Mouse (Mus musculus) midbrain, embryonic 12.5 days (tissue): Measurements from ENCODE around the gene Slc44a3. TPM values are rescaled to one million over a fixed set of nuclear protein-coding genes. Genes with fewer than 3 reads are reported as not detected.

ENCODE experiments used
- ATAC-seq: fragments of 200-750 bp; cut with Nextera tagmentation; 2 replicates; pipeline ENCODE4 v1.8.0; 2017; ENCODE audit warnings: low read depth, moderate TSS enrichment, moderate library complexity; ENCODE audit not compliant: low FRiP score
- H3K27ac ChIP-seq: fragments of 300-500 bp; sonication (generic); replicated peaks from 2 replicates; pipeline ENCODE4 v1.5.1; 2016; ENCODE audit warnings: mild to moderate bottlenecking
- H3K27me3 ChIP-seq: fragments of 300-500 bp; sonication (generic); 2 replicates; pipeline ENCODE4 v1.6.1; 2016; ENCODE audit warnings: mild to moderate bottlenecking
- H3K36me3 ChIP-seq: fragments of 300-500 bp; sonication (generic); 2 replicates; pipeline ENCODE4 v1.6.1; 2016
- H3K4me1 ChIP-seq: fragments of 300-500 bp; sonication (generic); 2 replicates; pipeline ENCODE4 v1.6.1; 2016
- H3K4me2 ChIP-seq: fragments of 300-500 bp; sonication (generic); replicated peaks from 2 replicates; pipeline ENCODE4 v1.6.1; 2016; ENCODE audit warnings: mild to moderate bottlenecking, moderate library complexity
- H3K4me3 ChIP-seq: fragments of 300-500 bp; sonication (generic); 2 replicates; pipeline ENCODE4 v1.5.1; 2016; ENCODE audit warnings: mild to moderate bottlenecking
- H3K9ac ChIP-seq: fragments of 300-500 bp; sonication (generic); replicated peaks from 2 replicates; pipeline ENCODE4 v1.6.1; 2016; ENCODE audit warnings: mild to moderate bottlenecking, moderate library complexity
- H3K9me3 ChIP-seq: fragments of 300-500 bp; sonication (generic); 2 replicates; pipeline ENCODE4 v1.6.1; 2016; ENCODE audit warnings: mild to moderate bottlenecking
- WGBS: fragments of 180-500 bp; shearing (Covaris S2); methylation state at CpG from one replicate; pipeline ENCODE4 v1.1.7; 2016; 5-methylcytosine and 5-hydroxymethylcytosine counted together
- polyA plus RNA-seq: library from polyadenylated mRNA; unstranded; fragments of >200 nt; fragmentation: Nextera tagmentation; extraction: Ambion mirVana; gene quantifications from 2 replicates; pipeline ENCODE4 v1.2.1, GENCODE M21; 2016

Gene Slc44a3
- polyA plus RNA-seq, 1 experiment from 2014 or later: 1.0 TPM

GRCm38 (mm10) chr3:121467094-121467552 lies 65.1 kb downstream of the Slc44a3 start:
- Histone ChIP-seq H3K27ac (no peak overlapping the region), H3K9me3 (no peaks in the 10 kb centered on the region), H3K9ac (no peak overlapping the region), H3K27me3 (no peaks in the 10 kb centered on the region), H3K4me1 (peaks cover 42% of the 10 kb centered on the region), H3K4me3 (no peak overlapping the region), H3K4me2 (no peak overlapping the region), H3K36me3 (no peaks in the 10 kb centered on the region)
- ATAC-seq: no peak
- WGBS: 87% methylated on average over 10 of the region's 10 CpGs

DNA sequence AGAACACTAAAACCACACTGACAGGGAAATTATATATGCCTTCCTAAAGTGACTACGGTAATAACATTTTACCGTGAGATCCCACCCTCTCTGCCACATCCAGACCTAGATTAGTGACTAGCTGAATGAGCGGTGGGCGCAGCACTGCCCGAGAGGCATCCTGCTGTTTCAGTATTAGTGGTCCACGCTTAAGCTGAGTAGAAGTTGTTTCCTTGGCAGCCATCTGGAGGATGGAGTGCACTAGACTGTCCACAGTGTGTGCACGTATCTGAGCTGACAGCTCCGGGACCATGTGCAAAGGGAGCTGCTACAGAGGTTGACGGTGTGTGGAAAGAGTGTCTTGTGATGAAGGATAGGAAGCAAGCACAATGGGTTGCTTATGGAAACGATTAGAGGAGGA lies 66.4 kb downstream of the Slc44a3 start:
- Histone ChIP-seq H3K36me3 (peaks cover 7% of the 10 kb centered on the region), H3K9me3 (no peaks in the 10 kb centered on the region), H3K27me3 (no peaks in the 10 kb centered on the region), H3K4me3 (no peak overlapping the region), H3K4me1 (peaks cover 42% of the 10 kb centered on the region), H3K27ac (no peak overlapping the region; the same call in 1 of the 2 replicates), H3K4me2 (no peak overlapping the region), H3K9ac (no peak overlapping the region)
- 63% methylated on average over 10 of the region's 10 CpGs for WGBS
- ATAC-seq: no peak

GRCm38 (mm10) chr3:121464733-121465305 lies 67.4 kb downstream of the Slc44a3 start:
- H3K27ac ChIP-seq: peak overlapping the region; percentile 78
- no peak for ATAC-seq
- H3K9me3 ChIP-seq: no peaks in the 10 kb centered on the region
- H3K27me3 ChIP-seq: no peaks in the 10 kb centered on the region
- no peak overlapping the region for H3K4me3 ChIP-seq
- 20% methylated on average over 7 of the region's 7 CpGs for WGBS
- peaks cover 38% of the 10 kb centered on the region for H3K4me1 ChIP-seq
- H3K9ac ChIP-seq: no peak overlapping the region
- peaks cover 13% of the 10 kb centered on the region for H3K36me3 ChIP-seq
- no peak overlapping the region for H3K4me2 ChIP-seq

DNA sequence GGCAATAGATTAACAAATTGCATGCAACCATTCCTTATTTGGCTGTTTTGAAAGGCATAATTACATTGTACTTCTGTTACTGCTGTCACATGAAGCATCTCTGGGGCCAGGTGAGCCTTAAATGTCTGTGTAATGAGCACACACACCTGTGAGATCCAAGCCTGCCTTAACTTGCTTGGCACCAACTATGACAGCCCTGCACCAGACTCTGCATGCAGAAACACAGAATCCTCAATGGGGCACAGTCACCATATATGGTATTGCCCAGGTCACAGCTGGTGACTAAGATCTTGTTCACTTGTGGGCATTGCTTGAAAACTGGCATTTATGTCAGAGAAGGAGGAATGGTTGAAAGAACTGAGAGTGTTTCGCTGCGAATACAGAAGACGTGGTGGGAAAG lies 69.4 kb downstream of the Slc44a3 start:
- Histone ChIP-seq H3K9ac (no peak overlapping the region), H3K4me2 (no peak overlapping the region), H3K36me3 (peaks cover 27% of the 10 kb centered on the region), H3K4me1 (peaks cover 19% of the 10 kb centered on the region), H3K9me3 (no peaks in the 10 kb centered on the region), H3K27me3 (no peaks in the 10 kb centered on the region), H3K27ac (no peak overlapping the region), H3K4me3 (no peak overlapping the region)
- WGBS: 93% methylated on average over 3 of the region's 3 CpGs
- ATAC-seq: no peak

DNA sequence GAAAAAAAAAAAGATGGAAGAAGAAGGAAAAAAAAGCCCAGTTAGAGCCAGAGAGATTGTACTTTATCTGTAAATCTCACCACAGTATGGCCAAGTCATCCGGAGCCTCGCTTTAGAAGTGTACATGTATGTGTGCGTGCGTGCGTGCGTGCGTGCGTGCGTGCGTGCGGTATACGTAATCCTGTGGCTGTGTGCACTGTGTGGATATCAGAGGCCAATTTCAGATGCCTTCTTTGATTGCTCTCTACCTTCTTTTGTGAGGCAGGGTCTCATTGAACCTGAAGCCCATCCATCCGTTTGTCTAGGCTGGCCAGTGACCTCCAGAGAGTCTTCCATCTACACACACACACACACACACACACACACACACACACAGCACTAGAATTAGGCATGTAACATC lies 70.7 kb downstream of the Slc44a3 start:
- Histone ChIP-seq H3K27me3 (no peaks in the 10 kb centered on the region), H3K4me2 (no peak overlapping the region), H3K9me3 (no peaks in the 10 kb centered on the region), H3K4me1 (peaks cover 19% of the 10 kb centered on the region), H3K9ac (no peak overlapping the region), H3K4me3 (no peak overlapping the region), H3K36me3 (peaks cover 40% of the 10 kb centered on the region), H3K27ac (0 out of 2 replicates have a peak overlapping the region, but pooled peaks have one; percentile 2)
- ATAC-seq: no peak
- 85% methylated on average over 13 of the region's 13 CpGs for WGBS

DNA sequence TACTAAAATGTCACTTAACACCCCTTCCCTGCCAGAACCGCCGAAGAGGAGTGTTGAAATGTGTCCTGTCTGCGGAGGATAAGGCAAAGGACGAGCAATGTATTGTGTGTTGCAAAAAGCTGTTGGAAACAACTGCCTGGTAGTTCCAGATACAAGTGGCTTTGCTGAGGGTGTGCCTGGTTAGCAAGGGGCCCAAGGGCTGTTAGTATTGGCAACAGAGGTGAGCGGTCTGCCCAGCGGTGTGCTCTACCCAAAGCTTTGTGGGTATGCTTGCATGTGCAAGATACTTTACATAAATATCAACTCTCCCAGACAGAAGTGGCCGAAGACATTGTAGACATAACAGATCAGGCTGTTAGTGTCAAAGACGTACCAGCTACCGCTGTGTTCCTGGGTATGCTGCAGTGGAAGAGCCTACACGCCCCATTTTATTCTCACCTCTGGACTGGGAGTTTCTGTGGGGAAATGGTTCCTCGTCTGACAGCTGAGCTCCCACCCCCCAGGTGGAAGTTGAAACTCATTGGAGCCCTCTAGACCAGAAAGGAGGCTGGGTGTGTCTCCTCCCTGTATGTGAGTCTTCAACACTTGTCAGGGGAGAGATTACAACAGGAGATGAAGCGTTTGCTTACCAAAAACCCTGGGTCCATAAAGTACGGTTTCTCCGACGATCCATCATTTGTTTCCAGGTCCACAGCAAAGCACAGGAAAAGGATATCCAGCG lies 71.6 kb downstream of the Slc44a3 start:
- no peak overlapping the region for H3K9ac ChIP-seq
- peaks cover 48% of the 10 kb centered on the region for H3K36me3 ChIP-seq
- H3K27me3 ChIP-seq: no peaks in the 10 kb centered on the region
- ATAC-seq: no peak
- peaks cover 15% of the 10 kb centered on the region for H3K4me1 ChIP-seq
- no peak overlapping the region for H3K27ac ChIP-seq
- H3K9me3 ChIP-seq: no peaks in the 10 kb centered on the region
- WGBS: 90% methylated on average over 16 of the region's 16 CpGs
- H3K4me3 ChIP-seq: no peak overlapping the region
- H3K4me2 ChIP-seq: no peak overlapping the region

GRCm38 (mm10) chr3:121458545-121459492 lies 73.4 kb downstream of the Slc44a3 start:
- Histone ChIP-seq H3K4me2 (no peak overlapping the region), H3K36me3 (peaks cover 67% of the 10 kb centered on the region), H3K9ac (no peak overlapping the region), H3K4me3 (no peak overlapping the region), H3K9me3 (no peaks in the 10 kb centered on the region), H3K4me1 (0 out of 2 replicates have a peak, but pooled peaks cover 2% of the 10 kb centered on the region), H3K27ac (no peak overlapping the region), H3K27me3 (no peaks in the 10 kb centered on the region)
- ATAC-seq: no peak
- 84% methylated on average over 14 of the region's 14 CpGs for WGBS

GRCm38 (mm10) chr3:121451404-121451803 lies 80.8 kb downstream of the Slc44a3 start:
- no peak overlapping the region for H3K27ac ChIP-seq
- no peak overlapping the region for H3K4me2 ChIP-seq
- no peak overlapping the region for H3K4me3 ChIP-seq
- no peak overlapping the region for H3K9ac ChIP-seq
- peaks cover 16% of the 10 kb centered on the region for H3K4me1 ChIP-seq
- no peak for ATAC-seq
- H3K27me3 ChIP-seq: no peaks in the 10 kb centered on the region
- peaks cover 63% of the 10 kb centered on the region for H3K36me3 ChIP-seq
- WGBS: 87% methylated on average over 10 of the region's 10 CpGs
- no peaks in the 10 kb centered on the region for H3K9me3 ChIP-seq

- ATAC-seq: no peak
- no peak overlapping the region for H3K27ac ChIP-seq
- H3K27me3 ChIP-seq: no peaks in the 10 kb centered on the region
- H3K4me3 ChIP-seq: no peak overlapping the region
- peaks cover 16% of the 10 kb centered on the region for H3K4me1 ChIP-seq
- no peak overlapping the region for H3K9ac ChIP-seq
- H3K4me2 ChIP-seq: no peak overlapping the region
- H3K36me3 ChIP-seq: peaks cover 53% of the 10 kb centered on the region
- peaks cover 7% of the 10 kb centered on the region for H3K9me3 ChIP-seq
- WGBS: 89% methylated on average over 8 of the region's 8 CpGs
Measured at GRCm38 (mm10) chr3:121449527-121449926, 82.7 kb downstream of the Slc44a3 start.

GRCm38 (mm10) chr3:121448606-121449005 lies 83.6 kb downstream of the Slc44a3 start:
- Histone ChIP-seq H3K9ac (no peak overlapping the region), H3K36me3 (peaks cover 53% of the 10 kb centered on the region), H3K4me2 (no peak overlapping the region), H3K9me3 (peaks cover 10% of the 10 kb centered on the region), H3K4me1 (peaks cover 16% of the 10 kb centered on the region), H3K27ac (peak overlapping the region; percentile 25; the same call in 1 of the 2 replicates), H3K4me3 (no peak overlapping the region), H3K27me3 (no peaks in the 10 kb centered on the region)
- WGBS: 75% methylated on average over 8 of the region's 8 CpGs
- no peak for ATAC-seq

DNA sequence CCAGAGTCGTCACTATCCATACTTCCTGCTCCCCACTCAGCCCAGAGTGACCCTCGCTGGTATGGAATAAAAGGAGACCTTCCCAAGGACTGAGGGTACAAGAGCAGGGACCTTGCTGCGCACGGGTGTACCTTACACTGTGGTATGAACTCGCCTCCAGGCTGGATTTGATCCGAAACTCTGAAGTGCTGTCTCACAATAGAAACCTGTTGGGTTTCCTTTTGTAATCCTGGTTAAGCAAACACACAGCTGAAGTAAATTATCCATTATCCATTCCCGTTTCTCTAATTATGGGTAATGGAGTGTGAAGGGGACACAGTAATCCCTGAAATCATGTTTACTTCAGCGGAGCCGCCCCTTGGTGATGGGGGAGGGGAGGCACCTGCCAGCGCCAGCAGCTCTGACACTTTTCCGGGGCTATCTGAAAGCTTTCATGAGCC lies 84.2 kb downstream of the Slc44a3 start:
- H3K27ac ChIP-seq: peak overlapping the region; percentile 25; the same call in 1 of the 2 replicates
- ATAC-seq: peak; percentile 51; the same call in 1 of the 2 replicates
- H3K4me3 ChIP-seq: no peak overlapping the region
- no peaks in the 10 kb centered on the region for H3K27me3 ChIP-seq
- peaks cover 10% of the 10 kb centered on the region for H3K9me3 ChIP-seq
- WGBS: 22% methylated on average over 11 of the region's 11 CpGs
- peaks cover 57% of the 10 kb centered on the region for H3K36me3 ChIP-seq
- H3K9ac ChIP-seq: no peak overlapping the region
- H3K4me1 ChIP-seq: peaks cover 16% of the 10 kb centered on the region
- H3K4me2 ChIP-seq: no peak overlapping the region; the same call in 1 of the 2 replicates
